Mouse (Mus musculus): ENCODE data around the gene Tnnt3. TPM values are rescaled to one million over a fixed set of nuclear protein-coding genes. Genes with fewer than 3 reads are reported as not detected.

Gene Tnnt3
- total and polyA plus RNA-seq, 3 experiments: 3.1 to 13.3 (median 4.1) TPM

DNA sequence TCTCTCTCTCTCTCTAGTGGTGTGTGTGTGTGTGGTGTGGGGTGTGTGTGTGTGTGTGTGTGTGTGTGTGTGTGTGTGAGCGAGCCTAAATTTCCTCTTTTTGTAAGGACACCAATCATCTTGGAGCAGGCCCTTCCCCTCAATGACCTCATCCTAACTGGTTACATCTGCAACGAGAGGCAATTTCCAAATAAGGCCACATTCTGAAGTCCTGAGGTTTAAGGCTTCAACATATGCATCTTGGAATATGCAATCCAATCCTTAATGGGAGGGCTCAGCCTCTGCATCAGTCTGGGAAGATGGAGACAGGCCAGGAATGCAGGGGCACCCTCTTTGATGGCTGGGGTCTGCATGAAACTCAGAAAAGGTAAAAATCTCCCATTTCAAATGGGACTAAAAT is 40.6 kb upstream of the Tnnt3 start:
- dilution Hi-C loops (cut with MboI; ENCODE audit: extremely low pct_ligation_motif_present, extremely low pct_unique_long_range_greater_than_20kb, low sequenced_read_pairs) (no loop called here), in situ Hi-C loops (cut with MboI; ENCODE audit: low pct_ligation_motif_present, low pct_unique_long_range_greater_than_20kb, low sequenced_read_pairs) (loop anchor here (25.0 kb wide), 1 partner anchor 554 kb away; the partner anchor contains the start of gene Tspan32)
- Histone ChIP-seq H3K36me3 (replicated peaks in 1 of 2; ENCODE audit: control insufficient read depth in 1 of 2, insufficient read depth in 1 of 2, low read length in 1 of 2) (peaks cover 2 to 3% of the 10 kb centered on the region in 2 experiments), H3K4me2 (ENCODE audit: insufficient read depth, low read depth, poor library complexity, severe bottlenecking) (no peak overlapping the region), H3K79me2 (replicated peaks; ENCODE audit: control insufficient read depth, extremely low read depth, insufficient read depth, poor library complexity, severe bottlenecking) (peaks cover 17% of the 10 kb centered on the region), H3K27me3 (replicated peaks) (no peaks in the 10 kb centered on the region), H3K9ac (ENCODE audit: insufficient read depth, low read depth) (no peak overlapping the region), H3K27ac (ENCODE audit: insufficient read depth, low read depth) (no peak overlapping the region), H3K4me1 (ENCODE audit: control insufficient read depth in 1 of 2, insufficient read depth in 2 of 2) (peaks cover 33 to 53% of the 10 kb centered on the region in 2 experiments), H3K4me3 (replicated peaks in 1 of 3; ENCODE audit: low read depth in 2 of 3, low read length in 2 of 3, poor library complexity in 1 of 3) (no peak overlapping the region), H3K9me3 (replicated peaks; ENCODE audit: low read length) (no peaks in the 10 kb centered on the region)
- DNase-seq (ENCODE audit: extremely low read depth): no peak
- TF ChIP-seq ZKSCAN1 (IDR thresholded peaks at IDR 0.05; ENCODE audit: borderline replicate concordance, low read depth, low read length) (no peak), JUN (IDR thresholded peaks at IDR 0.05; ENCODE audit: insufficient read depth, low read depth, low read length) (peak; percentile 15; the same call in 1 of the 2 replicates), ZNF384 (IDR thresholded peaks at IDR 0.05; ENCODE audit: low read depth, low read length) (no peak), NRF1 (IDR thresholded peaks at IDR 0.05; ENCODE audit: low read depth, low read length) (no peak)

DNA sequence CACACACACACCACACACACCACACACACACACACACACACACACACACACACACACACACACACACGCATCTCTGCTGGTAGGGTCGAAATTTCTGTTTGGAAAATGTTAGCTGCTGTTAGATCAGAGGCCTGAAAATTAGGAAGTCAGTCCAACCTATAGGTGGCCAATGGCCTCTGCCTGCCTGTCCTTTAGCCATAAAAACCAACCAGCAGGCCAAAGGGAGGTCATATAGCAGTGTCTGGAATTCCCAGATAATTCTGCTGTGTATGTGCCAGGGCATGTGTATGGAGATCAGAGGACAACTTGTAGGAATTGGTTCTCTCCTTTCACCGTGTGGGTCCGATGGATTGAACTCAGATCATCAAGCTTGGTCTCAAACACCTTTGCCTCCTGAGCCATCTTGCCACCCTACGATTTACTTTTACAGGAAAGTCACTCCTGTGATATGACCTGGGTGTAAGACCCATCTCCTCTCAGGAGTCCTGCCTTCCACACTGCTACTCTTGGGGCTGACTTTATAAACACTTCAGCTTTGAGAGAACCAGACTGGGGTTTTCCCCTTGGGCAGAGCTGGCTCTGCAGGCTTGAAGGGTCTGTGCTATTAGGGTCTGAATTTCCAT is 39.8 kb upstream of the Tnnt3 start:
- Histone ChIP-seq H3K4me2 (ENCODE audit: insufficient read depth, low read depth, poor library complexity, severe bottlenecking) (peak overlapping the region; percentile 9; the same call in 1 of the 2 replicates), H3K79me2 (replicated peaks; ENCODE audit: control insufficient read depth, extremely low read depth, insufficient read depth, poor library complexity, severe bottlenecking) (peaks cover 25% of the 10 kb centered on the region), H3K36me3 (replicated peaks in 1 of 2; ENCODE audit: control insufficient read depth in 1 of 2, insufficient read depth in 1 of 2, low read length in 1 of 2) (peaks cover 4 to 11% of the 10 kb centered on the region in 2 experiments), H3K4me1 (ENCODE audit: control insufficient read depth in 1 of 2, insufficient read depth in 2 of 2) (peaks cover 37 to 60% of the 10 kb centered on the region in 2 experiments), H3K9ac (ENCODE audit: insufficient read depth, low read depth) (no peak overlapping the region), H3K27me3 (replicated peaks) (no peaks in the 10 kb centered on the region), H3K27ac (ENCODE audit: insufficient read depth, low read depth) (peak overlapping the region; percentile 70), H3K4me3 (replicated peaks in 1 of 3; ENCODE audit: low read depth in 2 of 3, low read length in 2 of 3, poor library complexity in 1 of 3) (no peak overlapping the region), H3K9me3 (replicated peaks; ENCODE audit: low read length) (no peaks in the 10 kb centered on the region)
- in situ Hi-C loops (cut with MboI; ENCODE audit: low pct_ligation_motif_present, low pct_unique_long_range_greater_than_20kb, low sequenced_read_pairs): loop anchor here (25.0 kb wide), 1 partner anchor 554 kb away; the partner anchor contains the start of gene Tspan32
- dilution Hi-C loops (cut with MboI; ENCODE audit: extremely low pct_ligation_motif_present, extremely low pct_unique_long_range_greater_than_20kb, low sequenced_read_pairs): no loop called here
- DNase-seq (ENCODE audit: extremely low read depth): no peak
- TF ChIP-seq ETS1 (conservative IDR thresholded peaks at IDR 0.05; ENCODE audit: low read depth, low read length) (no peak), EP300 (IDR thresholded peaks at IDR 0.05; ENCODE audit: low read length) (peak; percentile 65), CHD1 (IDR thresholded peaks at IDR 0.05; ENCODE audit: low read depth, low read length) (no peak), SIN3A (IDR thresholded peaks at IDR 0.05; ENCODE audit: low read length) (no peak), MEF2A (IDR thresholded peaks at IDR 0.05; ENCODE audit: borderline replicate concordance, low read depth, low read length) (no peak), MAX (IDR thresholded peaks at IDR 0.05; ENCODE audit: low read length) (no peak), CHD2 (IDR thresholded peaks at IDR 0.05; ENCODE audit: low read length) (0 out of 2 replicates have a peak, but pooled peaks have one; percentile 28), TCF12 (IDR thresholded peaks at IDR 0.05; ENCODE audit: low read depth, low read length) (no peak), KAT2A (IDR thresholded peaks at IDR 0.05; ENCODE audit: insufficient replicate concordance, low read length) (no peak)

Measured in CH12.LX (cell line).